Mouse (Mus musculus): ENCODE measurements around the gene Il3. TPM values are rescaled to one million over a fixed set of nuclear protein-coding genes. Genes with fewer than 3 reads are reported as not detected.
A peak's percentile ranks its signal among the peaks of the same experiment; 100 is the strongest.

Il3 gene
- not detected in 2 replicates for polyA plus RNA-seq (2015; fragmentation: Nextera tagmentation; extraction: Ambion mirVana)

GRCm38 (mm10) chr11:54267177-54267576 is at the start of gene Il3:
TSS of gene Il3 (minus strand) at chr11:54267277.
- H3K27ac ChIP-seq (ENCODE audit: low read length), result no peak within 1 kb of the TSS
- H3K4me1 ChIP-seq (ENCODE audit: insufficient read depth, low read length), result no peaks in the 10 kb centered on the region
- H3K27me3 ChIP-seq (ENCODE audit: insufficient read depth, low read length), result no peaks in the 10 kb centered on the region
- WGBS, result 80% methylated on average over 6 of the region's 6 CpGs
- no peak for ATAC-seq (ENCODE audit: low FRiP score, low TSS enrichment)
- H3K36me3 ChIP-seq (ENCODE audit: insufficient read depth, low read length), result no peaks in the 10 kb centered on the region
- H3K4me3 ChIP-seq (ENCODE audit: low read length), result no peak within 1 kb of the TSS
- no peak within 1 kb of the TSS for H3K4me2 ChIP-seq (replicated peaks; ENCODE audit: low read depth, low read length)
- no peak within 1 kb of the TSS for H3K9ac ChIP-seq (replicated peaks; ENCODE audit: low read length)
- no peaks in the 10 kb centered on the region for H3K9me3 ChIP-seq (ENCODE audit: low read length)

DNA sequence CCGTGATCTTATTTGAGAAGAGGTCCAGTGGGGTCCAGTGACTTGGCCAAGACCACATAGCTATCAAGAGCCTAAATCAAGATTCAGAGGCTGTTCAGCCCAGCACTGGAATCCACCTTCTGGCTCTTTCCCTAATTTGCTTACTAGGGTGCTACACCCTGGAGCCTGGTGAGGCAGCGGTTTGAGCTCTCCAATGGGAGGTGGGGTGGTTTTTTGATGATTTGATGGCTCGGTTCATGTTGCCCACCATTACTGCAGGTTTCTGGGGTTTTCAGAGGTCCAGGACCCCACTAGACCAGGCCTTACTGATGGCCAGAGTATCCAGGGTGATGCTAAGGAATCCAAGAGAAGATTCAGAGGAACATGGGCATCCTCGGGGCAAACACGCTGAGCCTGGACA is 48.3 kb upstream of the Il3 start:
- ATAC-seq (ENCODE audit: low FRiP score, low TSS enrichment), result no peak
- H3K4me3 ChIP-seq (ENCODE audit: low read length), result no peak overlapping the region
- no peaks in the 10 kb centered on the region for H3K36me3 ChIP-seq (ENCODE audit: insufficient read depth, low read length)
- 85% methylated on average over 5 of the region's 5 CpGs for WGBS
- no peaks in the 10 kb centered on the region for H3K27me3 ChIP-seq (ENCODE audit: insufficient read depth, low read length)
- H3K4me1 ChIP-seq (ENCODE audit: insufficient read depth, low read length), result no peaks in the 10 kb centered on the region
- H3K9me3 ChIP-seq (ENCODE audit: low read length), result no peaks in the 10 kb centered on the region
- no peak overlapping the region for H3K9ac ChIP-seq (replicated peaks; ENCODE audit: low read length)
- no peak overlapping the region for H3K27ac ChIP-seq (ENCODE audit: low read length)
- H3K4me2 ChIP-seq (replicated peaks; ENCODE audit: low read depth, low read length), result no peak overlapping the region

DNA sequence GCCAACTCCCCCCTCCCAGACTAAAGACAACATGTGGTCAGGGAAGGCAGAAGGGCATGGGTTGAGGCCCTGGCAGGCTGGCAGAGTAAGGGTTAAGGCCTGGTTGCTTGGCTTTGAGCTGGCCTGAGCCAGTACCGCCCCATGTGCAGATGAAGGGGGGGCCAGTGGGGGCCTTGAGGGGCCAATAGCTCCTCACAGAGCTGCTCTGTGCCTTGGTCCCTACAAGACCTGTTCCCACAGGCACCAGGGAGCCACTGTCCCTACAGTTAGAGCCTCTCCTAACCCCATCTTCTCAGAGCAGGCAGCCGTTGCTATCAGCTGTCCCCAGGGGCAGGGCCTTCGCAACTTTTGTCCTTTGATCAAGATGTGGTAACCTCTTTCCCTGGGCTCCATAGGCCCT is 47.7 kb upstream of the Il3 start:
- Histone ChIP-seq H3K36me3 (ENCODE audit: insufficient read depth, low read length) (no peaks in the 10 kb centered on the region), H3K4me1 (ENCODE audit: insufficient read depth, low read length) (no peaks in the 10 kb centered on the region), H3K9me3 (ENCODE audit: low read length) (no peaks in the 10 kb centered on the region), H3K4me3 (ENCODE audit: low read length) (no peak overlapping the region), H3K27ac (ENCODE audit: low read length) (no peak overlapping the region), H3K4me2 (replicated peaks; ENCODE audit: low read depth, low read length) (no peak overlapping the region), H3K9ac (replicated peaks; ENCODE audit: low read length) (no peak overlapping the region), H3K27me3 (ENCODE audit: insufficient read depth, low read length) (no peaks in the 10 kb centered on the region)
- WGBS, result 21% methylated on average over 3 of the region's 3 CpGs
- ATAC-seq (ENCODE audit: low FRiP score, low TSS enrichment), result peak; percentile 54; the same call in 1 of the 2 replicates

DNA sequence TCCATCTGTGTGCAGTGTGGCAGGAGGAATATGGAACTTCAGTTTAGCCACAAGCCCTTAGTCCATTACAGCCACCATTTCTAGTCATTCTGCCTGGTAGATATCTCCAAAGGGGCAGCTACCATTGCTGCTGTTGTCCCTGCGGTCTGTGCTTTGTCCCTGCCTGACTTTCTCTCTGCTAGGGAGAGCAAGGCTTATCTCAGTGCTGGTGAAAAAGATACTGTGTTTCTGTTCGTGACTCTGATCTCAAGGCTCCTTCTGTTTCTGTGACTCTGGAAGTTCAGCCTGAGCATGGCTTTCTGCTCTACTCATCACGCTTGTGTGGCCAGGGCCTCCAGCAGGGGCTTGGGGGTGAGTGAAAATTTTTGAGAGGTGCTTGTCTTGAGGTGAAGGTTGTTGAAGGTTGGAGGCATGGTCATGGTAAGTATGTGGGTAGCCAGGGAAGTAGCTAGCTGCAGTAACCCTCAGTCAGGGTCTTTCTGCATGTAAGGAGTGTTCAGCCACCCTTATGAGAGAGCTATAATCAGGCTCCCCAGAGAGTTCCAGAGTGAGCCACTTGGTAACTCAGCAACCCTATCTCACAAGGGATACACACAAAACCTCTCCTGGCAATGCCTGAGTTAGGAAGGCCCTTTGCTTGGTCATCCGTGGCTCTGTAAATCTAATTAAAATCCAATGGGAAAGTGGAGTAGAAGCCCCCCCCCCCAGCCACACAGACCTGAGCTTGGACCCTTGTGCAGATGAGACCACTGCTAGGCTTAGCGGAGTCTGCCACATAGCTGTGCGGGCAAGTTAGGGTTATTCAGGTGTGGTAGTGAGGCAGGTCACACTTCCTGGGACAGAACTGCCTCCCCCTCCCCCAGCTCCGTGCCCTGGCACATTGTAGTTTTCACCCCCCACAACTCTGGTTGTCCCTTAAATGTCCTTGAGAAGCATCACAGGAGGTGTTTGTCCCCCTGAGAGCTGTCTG is 46.6 kb upstream of the Il3 start:
- 57% methylated on average over 7 of the region's 7 CpGs for WGBS
- no peaks in the 10 kb centered on the region for H3K9me3 ChIP-seq (ENCODE audit: low read length)
- H3K4me2 ChIP-seq (replicated peaks; ENCODE audit: low read depth, low read length), result no peak overlapping the region
- no peaks in the 10 kb centered on the region for H3K36me3 ChIP-seq (ENCODE audit: insufficient read depth, low read length)
- no peaks in the 10 kb centered on the region for H3K27me3 ChIP-seq (ENCODE audit: insufficient read depth, low read length)
- H3K27ac ChIP-seq (ENCODE audit: low read length), result no peak overlapping the region
- H3K4me1 ChIP-seq (ENCODE audit: insufficient read depth, low read length), result no peaks in the 10 kb centered on the region
- H3K9ac ChIP-seq (replicated peaks; ENCODE audit: low read length), result no peak overlapping the region
- ATAC-seq (ENCODE audit: low FRiP score, low TSS enrichment), result peak; percentile 61; the same call in 1 of the 2 replicates
- no peak overlapping the region for H3K4me3 ChIP-seq (ENCODE audit: low read length)

- ATAC-seq (ENCODE audit: low FRiP score, low TSS enrichment), result no peak
- WGBS, result 27% methylated on average over 1 of the region's 1 CpGs
- no peaks in the 10 kb centered on the region for H3K27me3 ChIP-seq (ENCODE audit: insufficient read depth, low read length)
Measured at GRCm38 (mm10) chr11:54312603-54313002, 45.5 kb upstream of the Il3 start.

DNA sequence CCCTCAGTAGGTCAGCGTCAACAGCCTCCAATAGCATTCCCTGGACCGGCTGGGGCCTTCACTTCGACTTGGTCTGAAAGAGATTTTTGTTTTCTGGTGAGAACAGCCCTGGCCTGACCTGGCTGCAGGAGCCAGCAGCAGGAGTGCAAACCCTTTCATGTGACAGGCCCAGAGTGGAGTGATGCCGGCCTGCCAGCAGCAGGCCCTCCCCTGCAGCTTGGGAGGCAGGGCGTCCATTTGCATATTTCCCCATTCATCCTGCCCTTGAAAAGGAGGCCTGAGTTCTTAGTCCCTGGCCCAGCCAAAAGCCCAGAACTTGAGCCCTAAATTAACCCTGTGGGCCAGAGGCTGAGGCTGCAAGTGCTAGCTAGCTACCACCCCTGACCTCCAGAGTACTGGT is 44.9 kb upstream of the Il3 start:
- 20% methylated on average over 5 of the region's 5 CpGs for WGBS
- Histone ChIP-seq H3K27me3 (ENCODE audit: insufficient read depth, low read length) (no peaks in the 10 kb centered on the region), H3K4me2 (replicated peaks; ENCODE audit: low read depth, low read length) (no peak overlapping the region), H3K27ac (ENCODE audit: low read length) (no peak overlapping the region), H3K9ac (replicated peaks; ENCODE audit: low read length) (no peak overlapping the region), H3K9me3 (ENCODE audit: low read length) (no peaks in the 10 kb centered on the region), H3K36me3 (ENCODE audit: insufficient read depth, low read length) (no peaks in the 10 kb centered on the region), H3K4me3 (ENCODE audit: low read length) (no peak overlapping the region), H3K4me1 (ENCODE audit: insufficient read depth, low read length) (no peaks in the 10 kb centered on the region)
- no peak for ATAC-seq (ENCODE audit: low FRiP score, low TSS enrichment)

More at GRCm38 (mm10) chr11:54312603-54313002, 45.5 kb upstream of the Il3 start:
- H3K9me3 ChIP-seq (ENCODE audit: low read length), result no peaks in the 10 kb centered on the region
- no peak overlapping the region for H3K27ac ChIP-seq (ENCODE audit: low read length)
- H3K4me1 ChIP-seq (ENCODE audit: insufficient read depth, low read length), result no peaks in the 10 kb centered on the region
- H3K9ac ChIP-seq (replicated peaks; ENCODE audit: low read length), result no peak overlapping the region
- no peak overlapping the region for H3K4me3 ChIP-seq (ENCODE audit: low read length)
- no peaks in the 10 kb centered on the region for H3K36me3 ChIP-seq (ENCODE audit: insufficient read depth, low read length)
- no peak overlapping the region for H3K4me2 ChIP-seq (replicated peaks; ENCODE audit: low read depth, low read length)

GRCm38 (mm10) chr11:54310588-54310987 is 43.5 kb upstream of the Il3 start:
- Histone ChIP-seq H3K9ac (replicated peaks; ENCODE audit: low read length) (no peak overlapping the region), H3K4me3 (ENCODE audit: low read length) (no peak overlapping the region), H3K4me2 (replicated peaks; ENCODE audit: low read depth, low read length) (no peak overlapping the region), H3K4me1 (ENCODE audit: insufficient read depth, low read length) (no peaks in the 10 kb centered on the region), H3K27ac (ENCODE audit: low read length) (no peak overlapping the region), H3K36me3 (ENCODE audit: insufficient read depth, low read length) (no peaks in the 10 kb centered on the region), H3K27me3 (ENCODE audit: insufficient read depth, low read length) (no peaks in the 10 kb centered on the region), H3K9me3 (ENCODE audit: low read length) (no peaks in the 10 kb centered on the region)
- ATAC-seq (ENCODE audit: low FRiP score, low TSS enrichment), result no peak
- WGBS, result 60% methylated on average over 2 of the region's 2 CpGs

- Histone ChIP-seq H3K4me1 (ENCODE audit: insufficient read depth, low read length) (peaks cover 8% of the 10 kb centered on the region), H3K4me3 (ENCODE audit: low read length) (no peak overlapping the region), H3K4me2 (replicated peaks; ENCODE audit: low read depth, low read length) (no peak overlapping the region), H3K27ac (ENCODE audit: low read length) (no peak overlapping the region), H3K9me3 (ENCODE audit: low read length) (no peaks in the 10 kb centered on the region), H3K36me3 (ENCODE audit: insufficient read depth, low read length) (no peaks in the 10 kb centered on the region), H3K9ac (replicated peaks; ENCODE audit: low read length) (no peak overlapping the region), H3K27me3 (ENCODE audit: insufficient read depth, low read length) (peaks cover 4% of the 10 kb centered on the region; the same call in 1 of the 2 replicates)
- ATAC-seq (ENCODE audit: low FRiP score, low TSS enrichment), result 0 out of 2 replicates have a peak, but pooled peaks have one; percentile 35
- WGBS, result 72% methylated on average over 7 of the region's 7 CpGs
Measured at GRCm38 (mm10) chr11:54307139-54307816, 40.2 kb upstream of the Il3 start.

- Histone ChIP-seq H3K4me1 (ENCODE audit: insufficient read depth, low read length) (peaks cover 8% of the 10 kb centered on the region), H3K27ac (ENCODE audit: low read length) (no peak overlapping the region), H3K9ac (replicated peaks; ENCODE audit: low read length) (no peak overlapping the region), H3K9me3 (ENCODE audit: low read length) (no peaks in the 10 kb centered on the region), H3K36me3 (ENCODE audit: insufficient read depth, low read length) (no peaks in the 10 kb centered on the region), H3K4me2 (replicated peaks; ENCODE audit: low read depth, low read length) (no peak overlapping the region), H3K27me3 (ENCODE audit: insufficient read depth, low read length) (peaks cover 4% of the 10 kb centered on the region; the same call in 1 of the 2 replicates), H3K4me3 (ENCODE audit: low read length) (no peak overlapping the region)
- 82% methylated on average over 3 of the region's 3 CpGs for WGBS
- ATAC-seq (ENCODE audit: low FRiP score, low TSS enrichment), result no peak
Measured at GRCm38 (mm10) chr11:54305331-54305730, 38.3 kb upstream of the Il3 start.
